Mouse (Mus musculus): Measurements from ENCODE around the gene Gm17027.
"Not testable (repeated sequence)": the region's sequence is repeated elsewhere in the genome, so short reads cannot be mapped to it uniquely, and the experiment has no call there.

Gene Gm17027

GRCm38 (mm10) chr14:42162522-42162921, at the start of gene Gm17027:
Gene Gm17027, minus strand, starts transcription at chr14:42162622.
- not testable (repeated sequence) for DNase-seq (ENCODE audit: low read depth, low spot score)

- not testable (repeated sequence) for DNase-seq (ENCODE audit: low read depth, low spot score)
These were observed 28.3 kb upstream of the Gm17027 start, which contains the start of gene Gm3573 for GRCm38 (mm10) chr14:42190691-42191090. Gene Gm3573, minus strand, starts transcription at chr14:42190791.

- not testable (repeated sequence) for DNase-seq (ENCODE audit: low read depth, low spot score)
These were observed 21.5 kb upstream of the Gm17027 start for GRCm38 (mm10) chr14:42183936-42184335.

GRCm38 (mm10) chr14:42134571-42134970, 27.9 kb downstream of the Gm17027 start:
- DNase-seq (ENCODE audit: low read depth, low spot score): not testable (repeated sequence)

GRCm38 (mm10) chr14:42133806-42134205, 28.6 kb downstream of the Gm17027 start:
- not testable (repeated sequence) for DNase-seq (ENCODE audit: low read depth, low spot score)

GRCm38 (mm10) chr14:42117269-42117668, 45.2 kb downstream of the Gm17027 start, which contains the start of gene Gm7951:
Gene Gm7951, minus strand, starts transcription at chr14:42117369.
- not testable (repeated sequence) for DNase-seq (ENCODE audit: low read depth, low spot score)

All from telencephalon, adult 2 months (tissue).